Mouse (Mus musculus) left cerebral cortex, adult 2 months (tissue): ENCODE results near the gene Iqsec2. TPM values are rescaled to one million over a fixed set of nuclear protein-coding genes. Genes with fewer than 3 reads are reported as not detected.

Experiments used
- DNase-seq, 2 experiments: peaks; one replicate each; pipeline ENCODE4 v3.0.0; 2021 to 2022; ENCODE audit warnings: low spot score in 2 of 2, mixed read lengths in 1 of 2; ENCODE audit errors: extremely low spot score in 1 of 2
- H3K27ac ChIP-seq: fragments of 200-600 bp; 2 replicates; pipeline ENCODE4 v1.8.1; 2022
- H3K4me3 ChIP-seq: fragments of 200-600 bp; 2 replicates; pipeline ENCODE4 v1.8.1; 2022
- CTCF ChIP-seq: fragments of 200-600 bp; IDR thresholded peaks from 2 replicates; pipeline ENCODE4 v1.8.1; 2022; ENCODE audit warnings: antibody characterized with exemption, mild to moderate bottlenecking, moderate library complexity
- intact Hi-C: fragments of 180-260 bp; cut with DNase I; formaldehyde crosslinking; loops from one replicate; pipeline ENCODE4 v1.15.1; 2025
- total RNA-seq, 2 experiments: library from RNA; stranded (reverse); gene quantifications; 2 replicates each; pipeline ENCODE4 v1.2.3; 2021

Iqsec2 gene
- total RNA-seq, 2 experiments from 2014 or later = 152 to 155 TPM

GRCm38 (mm10) chrX:152179670-152180656 lies 35.9 kb downstream of the Iqsec2 start:
- TF ChIP-seq CTCF = no peak
- no peak for DNase-seq
- intact Hi-C loops = no loop called here
- H3K4me3 ChIP-seq = no peak overlapping the region
- H3K27ac ChIP-seq = no peak overlapping the region; the same call in 1 of the 2 replicates

GRCm38 (mm10) chrX:152187151-152187550 lies 43.1 kb downstream of the Iqsec2 start:
- H3K27ac ChIP-seq = no peak overlapping the region
- no peak for DNase-seq
- intact Hi-C loops = no loop called here
- no peak for TF ChIP-seq CTCF
- H3K4me3 ChIP-seq = no peak overlapping the region

- DNase-seq = no peak
- intact Hi-C loops = loop anchor here (5.0 kb wide), 1 partner anchor 44 kb away; no protein-coding TSS in a partner anchor
- peak overlapping the region; percentile 11; the same call in 1 of the 2 replicates for H3K27ac ChIP-seq
- H3K4me3 ChIP-seq = no peak overlapping the region
- no peak for TF ChIP-seq CTCF
Measured at GRCm38 (mm10) chrX:152191266-152191665, 47.2 kb downstream of the Iqsec2 start.

GRCm38 (mm10) chrX:152197814-152198648 lies 54.0 kb downstream of the Iqsec2 start:
- no peak overlapping the region for H3K4me3 ChIP-seq
- intact Hi-C loops = no loop called here
- DNase-seq = no peak
- peak overlapping the region; percentile 78 for H3K27ac ChIP-seq
- TF ChIP-seq CTCF = no peak

DNA sequence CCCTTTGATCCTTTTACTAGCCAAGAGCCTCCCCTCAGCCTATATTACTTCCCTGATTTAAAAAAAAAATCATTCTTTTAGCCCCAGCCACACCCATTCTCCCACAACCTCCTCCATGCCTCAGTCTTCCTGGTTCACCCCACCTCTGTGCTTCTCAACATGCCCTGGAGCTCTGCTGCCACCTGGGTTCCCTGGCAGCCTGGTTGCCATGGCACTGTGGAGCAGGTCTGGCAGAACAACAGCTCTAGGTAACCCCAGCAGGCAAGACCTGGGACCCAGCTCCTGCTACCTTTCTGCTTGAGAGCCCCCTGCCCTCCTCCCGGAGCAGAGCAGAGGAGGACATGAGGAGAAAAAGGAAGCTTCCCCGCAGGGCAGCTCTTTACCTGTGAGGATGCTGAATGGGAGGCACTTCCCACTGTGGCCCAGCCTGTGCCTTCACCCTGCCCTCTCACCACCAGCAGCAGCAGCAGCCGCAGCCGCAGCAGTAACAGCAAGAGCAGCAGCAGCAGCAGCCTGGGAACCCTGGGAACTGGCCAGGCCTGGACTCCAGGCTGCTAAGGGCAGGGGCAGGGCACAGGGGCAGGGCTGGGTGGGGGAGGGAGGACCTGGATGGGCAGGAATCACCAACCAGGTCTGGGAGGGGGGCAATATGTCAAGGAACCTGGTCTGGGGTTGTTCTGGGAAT lies 57.8 kb downstream of the Iqsec2 start:
- DNase-seq = no peak
- TF ChIP-seq CTCF = no peak
- intact Hi-C loops = no loop called here
- H3K4me3 ChIP-seq = no peak overlapping the region
- peak overlapping the region; percentile 32; the same call in 1 of the 2 replicates for H3K27ac ChIP-seq

GRCm38 (mm10) chrX:152202422-152203103 lies 58.5 kb downstream of the Iqsec2 start:
- no peak for DNase-seq
- Histone ChIP-seq H3K27ac (no peak overlapping the region; the same call in 1 of the 2 replicates), H3K4me3 (no peak overlapping the region)
- no peak for TF ChIP-seq CTCF
- intact Hi-C loops = no loop called here

DNA sequence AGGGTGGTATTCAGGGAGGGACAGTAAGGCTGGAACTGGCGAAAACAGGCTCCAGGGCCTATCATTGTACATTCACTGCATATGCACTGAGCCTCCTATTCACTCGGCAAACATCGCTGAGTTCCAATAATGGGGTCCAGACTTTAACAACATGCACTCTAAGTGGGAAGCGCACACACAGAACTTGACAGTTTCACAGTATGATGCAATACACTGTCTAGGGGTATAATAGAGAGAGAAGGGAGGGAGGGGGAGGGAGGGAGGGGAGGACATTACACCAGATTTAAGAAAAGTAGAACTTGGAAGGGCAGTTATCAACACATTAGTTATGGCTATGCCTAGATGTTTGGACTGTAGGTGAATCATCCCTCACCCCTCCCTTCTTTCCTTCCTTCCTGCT lies 59.2 kb downstream of the Iqsec2 start:
- DNase-seq = no peak
- Histone ChIP-seq H3K27ac (no peak overlapping the region), H3K4me3 (no peak overlapping the region)
- TF ChIP-seq CTCF = no peak
- intact Hi-C loops = no loop called here

DNA sequence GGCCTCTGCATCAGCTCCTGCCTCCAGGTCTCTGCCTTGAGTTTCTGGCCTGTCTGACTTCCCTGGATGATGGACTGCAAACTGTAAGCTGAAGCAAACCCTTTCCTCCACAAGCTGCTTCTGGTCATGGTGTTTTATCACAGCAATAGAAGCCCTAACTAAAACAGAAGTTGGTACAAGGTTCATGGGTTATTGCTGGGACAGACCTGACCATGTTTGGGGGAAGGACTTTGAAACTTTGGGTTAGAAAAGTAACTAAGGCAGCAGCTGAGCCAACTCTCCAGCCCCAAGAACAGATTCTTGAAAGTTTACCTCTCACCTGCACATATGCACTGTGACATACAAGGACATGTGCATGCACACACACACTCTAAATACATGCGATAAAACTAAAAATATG lies 61.4 kb downstream of the Iqsec2 start:
- DNase-seq = no peak
- no peak for TF ChIP-seq CTCF
- no peak overlapping the region for H3K4me3 ChIP-seq
- H3K27ac ChIP-seq = no peak overlapping the region
- intact Hi-C loops = no loop called here

DNA sequence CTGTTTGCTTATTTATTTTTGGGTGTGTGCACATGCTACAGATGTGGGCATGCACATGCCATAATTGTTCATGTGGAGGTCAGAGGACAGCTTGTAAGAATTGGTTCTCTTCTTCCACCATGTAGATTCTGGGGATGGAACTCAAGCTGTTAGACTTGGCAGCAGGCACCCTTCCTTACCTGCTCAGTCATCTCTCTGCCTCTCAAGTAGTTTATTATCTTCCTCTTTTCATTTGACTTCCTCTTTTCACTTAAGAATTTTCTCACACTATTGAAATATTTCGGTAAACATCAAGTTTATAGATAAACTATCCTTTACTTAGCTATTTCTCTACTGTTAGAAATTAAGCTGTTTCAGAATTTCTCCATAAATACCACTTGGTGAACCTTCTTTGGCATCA lies 70.6 kb downstream of the Iqsec2 start:
- Histone ChIP-seq H3K27ac (no peak overlapping the region), H3K4me3 (no peak overlapping the region)
- DNase-seq = no peak
- TF ChIP-seq CTCF = no peak
- intact Hi-C loops = no loop called here

- no peak overlapping the region for H3K27ac ChIP-seq
- H3K4me3 ChIP-seq = no peak overlapping the region
- DNase-seq = no peak
- no peak for TF ChIP-seq CTCF
- intact Hi-C loops = no loop called here
Measured at GRCm38 (mm10) chrX:152218529-152218928, 74.5 kb downstream of the Iqsec2 start.

DNA sequence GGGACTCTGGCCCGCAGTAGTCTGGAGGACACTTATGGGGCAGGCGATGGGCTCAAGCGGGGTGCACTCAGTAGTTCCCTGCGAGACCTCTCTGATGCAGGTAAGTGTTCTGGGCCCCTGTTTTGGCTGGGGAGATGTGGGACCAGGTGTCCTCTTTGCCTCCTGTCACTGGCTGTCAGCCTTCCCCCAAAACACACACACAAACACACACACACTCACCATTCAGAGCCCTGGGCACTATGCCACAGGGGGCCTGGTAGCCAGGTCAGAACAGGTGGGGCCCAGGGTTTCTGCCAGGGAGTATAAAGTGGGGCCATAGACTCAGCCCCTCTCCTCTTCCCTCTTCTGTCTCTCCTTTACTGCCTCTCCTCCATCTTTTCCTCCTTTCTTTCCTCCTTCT lies 77.7 kb downstream of the Iqsec2 start:
- no peak overlapping the region for H3K4me3 ChIP-seq
- intact Hi-C loops = no loop called here
- no peak for TF ChIP-seq CTCF
- no peak overlapping the region for H3K27ac ChIP-seq
- no peak for DNase-seq
